Mouse (Mus musculus) bone marrow, adult 2 months (tissue): ENCODE results near the gene Kcnk13.

Experiments
- CTCF ChIP-seq: fragments of 200-500 bp; IDR thresholded peaks from 2 replicates; pipeline ENCODE4 v1.5.1; 2011; ENCODE audit warnings: low read length, control low read depth; ENCODE audit not compliant: control insufficient read depth, insufficient read depth
- POLR2A ChIP-seq: fragments of 200-500 bp; IDR thresholded peaks from 2 replicates; pipeline ENCODE4 v1.6.1; 2011; ENCODE audit warnings: low read depth, mild to moderate bottlenecking, control low read depth, low read length, borderline replicate concordance; ENCODE audit not compliant: control insufficient read depth

DNA sequence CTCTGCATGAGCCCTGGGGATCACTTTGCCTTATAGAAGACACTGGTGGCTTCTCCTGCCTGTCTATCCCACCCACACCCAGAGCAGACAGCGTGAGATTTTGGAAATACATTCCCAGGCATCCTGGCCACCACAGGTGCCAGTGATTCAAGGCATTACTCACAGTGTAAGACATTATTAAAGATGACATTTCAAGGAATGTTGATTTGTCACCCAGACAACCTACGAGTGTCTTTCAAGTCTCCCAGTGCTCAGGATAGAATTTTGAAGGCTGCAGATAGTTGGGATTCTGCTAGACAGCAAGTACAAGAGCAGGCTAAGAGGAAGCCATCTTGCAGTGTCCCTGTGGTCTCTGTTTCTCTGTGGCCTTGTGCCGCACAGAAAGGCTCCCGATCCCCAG is 32.1 kb upstream of the Kcnk13 start:
- TF ChIP-seq POLR2A (no peak), CTCF (no peak)
